Mouse (Mus musculus): ENCODE data around the gene Rapgef4. TPM values are rescaled to one million over a fixed set of nuclear protein-coding genes. Genes with fewer than 3 reads are reported as not detected.

Gene Rapgef4
- polyA plus RNA-seq, 1 experiment, result 20.4 TPM

DNA sequence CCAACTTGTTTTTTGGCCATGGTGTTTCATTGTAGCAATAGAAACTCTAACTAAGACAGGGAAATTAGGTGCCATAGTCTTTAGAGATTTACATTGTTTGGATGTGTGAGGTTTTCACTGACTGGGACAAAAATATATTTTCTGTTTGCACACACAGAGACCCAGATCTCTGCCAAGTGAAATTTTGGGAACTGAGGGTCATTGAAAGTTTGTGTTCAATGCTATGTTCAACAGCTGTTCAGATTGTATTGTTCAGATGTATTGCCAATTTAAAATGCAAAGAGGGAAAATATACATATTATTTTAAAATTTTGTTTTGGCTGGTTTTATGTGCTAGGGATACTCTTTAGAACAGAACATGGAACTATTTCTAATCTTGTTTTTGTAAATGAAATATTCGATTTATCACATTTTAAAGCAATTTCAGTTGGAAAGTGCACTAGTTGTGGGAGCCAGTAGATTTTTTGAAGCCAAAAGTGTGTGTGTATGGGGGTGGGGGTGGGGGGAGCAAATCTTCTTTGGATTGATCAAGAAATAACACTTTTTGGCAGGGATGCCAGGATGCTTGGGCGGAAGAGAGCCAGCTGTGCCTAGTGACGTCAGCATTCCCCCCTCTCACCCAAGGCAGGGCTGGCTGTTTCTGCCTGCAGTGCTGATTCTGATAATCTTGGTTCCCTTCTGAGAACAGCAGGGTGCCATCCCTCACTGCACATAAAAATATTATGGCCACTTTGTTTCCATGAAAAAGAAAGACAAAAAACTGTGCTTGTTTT, 28.6 kb downstream of the Rapgef4 start:
- peak; percentile 72 for DNase-seq (ENCODE audit: low read depth)
- no peak for TF ChIP-seq POLR2A (IDR thresholded peaks at IDR 0.05; ENCODE audit: borderline replicate concordance, extremely low read depth, insufficient read depth, insufficient read length, poor library complexity, severe bottlenecking)
- no peak for TF ChIP-seq CTCF (IDR thresholded peaks at IDR 0.05; ENCODE audit: borderline replicate concordance, extremely low read depth, insufficient read depth, insufficient read length)

DNA sequence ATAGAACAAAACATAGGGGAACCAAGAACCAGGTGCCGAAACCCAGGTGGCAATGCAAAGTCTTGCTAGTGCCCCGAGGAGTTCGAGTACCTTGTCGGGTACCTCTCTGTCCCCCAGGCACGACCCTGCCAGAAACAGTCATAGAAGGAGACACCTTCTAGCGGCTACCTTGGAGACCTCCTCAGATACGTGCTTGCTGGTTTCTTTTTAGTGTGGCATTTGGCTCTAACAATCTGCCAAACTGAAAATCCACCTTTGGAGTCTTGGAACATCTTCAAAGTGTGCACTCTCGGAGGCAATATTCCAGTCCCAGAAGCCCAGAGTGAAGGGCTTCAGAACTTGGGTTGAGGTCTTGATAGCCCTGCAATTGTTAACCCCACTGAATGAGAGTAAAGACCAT, 34.3 kb downstream of the Rapgef4 start:
- DNase-seq (ENCODE audit: low read depth), result no peak
- no peak for TF ChIP-seq POLR2A (IDR thresholded peaks at IDR 0.05; ENCODE audit: borderline replicate concordance, extremely low read depth, insufficient read depth, insufficient read length, poor library complexity, severe bottlenecking)
- no peak for TF ChIP-seq CTCF (IDR thresholded peaks at IDR 0.05; ENCODE audit: borderline replicate concordance, extremely low read depth, insufficient read depth, insufficient read length)

DNA sequence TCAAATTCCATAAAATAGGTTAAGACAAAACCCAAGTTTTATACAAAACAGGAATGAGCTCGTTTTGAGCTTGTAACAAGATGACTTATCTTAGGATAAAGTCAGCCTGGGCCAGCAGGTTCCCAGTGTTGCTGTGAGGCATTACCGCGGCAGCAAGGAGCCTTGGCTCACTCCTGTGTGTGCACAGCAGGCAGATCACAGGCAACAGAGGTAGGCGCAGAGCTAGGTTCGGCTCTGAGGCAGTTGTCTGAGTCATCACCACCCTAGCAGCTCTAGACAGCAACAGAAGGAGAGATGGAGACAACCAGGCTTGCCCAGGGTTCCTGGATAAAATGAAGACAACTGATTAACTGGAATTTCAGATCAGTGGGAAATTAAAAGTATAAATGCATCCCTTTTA, 35.0 kb downstream of the Rapgef4 start:
- TF ChIP-seq POLR2A (IDR thresholded peaks at IDR 0.05; ENCODE audit: borderline replicate concordance, extremely low read depth, insufficient read depth, insufficient read length, poor library complexity, severe bottlenecking) (no peak), CTCF (IDR thresholded peaks at IDR 0.05; ENCODE audit: borderline replicate concordance, extremely low read depth, insufficient read depth, insufficient read length) (no peak)
- no peak for DNase-seq (ENCODE audit: low read depth)

- TF ChIP-seq POLR2A (IDR thresholded peaks at IDR 0.05; ENCODE audit: borderline replicate concordance, extremely low read depth, insufficient read depth, insufficient read length, poor library complexity, severe bottlenecking) (no peak), CTCF (IDR thresholded peaks at IDR 0.05; ENCODE audit: borderline replicate concordance, extremely low read depth, insufficient read depth, insufficient read length) (no peak)
- no peak for DNase-seq (ENCODE audit: low read depth)
Observed at GRCm38 (mm10) chr2:72017168-72017567, 36.1 kb downstream of the Rapgef4 start.

DNA sequence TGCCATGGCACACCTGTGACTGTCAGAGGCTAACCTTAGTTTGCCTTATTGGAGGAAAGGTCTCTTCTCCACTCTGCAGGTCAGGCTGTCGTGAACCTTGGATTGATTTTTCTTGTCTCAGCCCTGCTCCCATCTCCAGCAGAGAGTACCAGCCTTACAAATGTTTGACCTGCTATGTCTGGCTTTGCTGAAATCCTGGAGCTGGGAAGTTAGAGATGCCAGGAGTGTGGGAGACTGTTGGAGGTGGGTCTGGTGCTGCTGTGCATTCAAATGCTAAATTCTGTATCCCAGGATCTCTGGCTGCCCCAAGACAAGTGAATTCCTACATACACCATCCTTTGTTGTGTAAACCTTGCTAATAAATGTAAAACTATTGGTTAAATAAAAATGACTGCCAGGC, 37.7 kb downstream of the Rapgef4 start:
- no peak for TF ChIP-seq CTCF (IDR thresholded peaks at IDR 0.05; ENCODE audit: borderline replicate concordance, extremely low read depth, insufficient read depth, insufficient read length)
- TF ChIP-seq POLR2A (IDR thresholded peaks at IDR 0.05; ENCODE audit: borderline replicate concordance, extremely low read depth, insufficient read depth, insufficient read length, poor library complexity, severe bottlenecking), result no peak
- no peak for DNase-seq (ENCODE audit: low read depth)

GRCm38 (mm10) chr2:72020755-72021154, 39.7 kb downstream of the Rapgef4 start:
- no peak for DNase-seq (ENCODE audit: low read depth)
- TF ChIP-seq POLR2A (IDR thresholded peaks at IDR 0.05; ENCODE audit: borderline replicate concordance, extremely low read depth, insufficient read depth, insufficient read length, poor library complexity, severe bottlenecking) (no peak), CTCF (IDR thresholded peaks at IDR 0.05; ENCODE audit: borderline replicate concordance, extremely low read depth, insufficient read depth, insufficient read length) (no peak)

GRCm38 (mm10) chr2:72021440-72021839, 40.4 kb downstream of the Rapgef4 start:
- no peak for DNase-seq (ENCODE audit: low read depth)
- no peak for TF ChIP-seq CTCF (IDR thresholded peaks at IDR 0.05; ENCODE audit: borderline replicate concordance, extremely low read depth, insufficient read depth, insufficient read length)
- no peak for TF ChIP-seq POLR2A (IDR thresholded peaks at IDR 0.05; ENCODE audit: borderline replicate concordance, extremely low read depth, insufficient read depth, insufficient read length, poor library complexity, severe bottlenecking)

GRCm38 (mm10) chr2:72021845-72022244, 40.8 kb downstream of the Rapgef4 start:
- TF ChIP-seq CTCF (IDR thresholded peaks at IDR 0.05; ENCODE audit: borderline replicate concordance, extremely low read depth, insufficient read depth, insufficient read length) (peak; percentile 11; the same call in 1 of the 2 replicates), POLR2A (IDR thresholded peaks at IDR 0.05; ENCODE audit: borderline replicate concordance, extremely low read depth, insufficient read depth, insufficient read length, poor library complexity, severe bottlenecking) (no peak)
- peak; percentile 82 for DNase-seq (ENCODE audit: low read depth)

DNA sequence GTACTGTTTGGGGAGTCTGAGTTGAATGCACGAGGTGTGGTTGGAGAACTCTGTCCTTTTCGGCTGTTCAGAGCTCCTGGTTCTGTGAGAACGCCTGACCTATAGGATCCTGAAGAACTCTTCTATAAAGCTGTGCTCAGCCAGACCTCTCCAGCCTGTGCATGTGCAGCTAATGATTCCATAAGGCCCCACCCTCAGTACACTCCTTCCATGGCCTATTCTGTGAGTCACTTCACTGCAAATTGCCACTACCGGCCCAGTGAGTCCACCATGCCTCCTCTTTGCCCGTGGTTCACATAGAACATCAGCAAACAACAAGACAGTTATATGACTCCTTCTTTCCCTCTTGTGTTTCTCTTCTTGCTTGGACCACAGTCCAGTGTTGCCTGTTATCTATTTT, 42.8 kb downstream of the Rapgef4 start:
- no peak for TF ChIP-seq CTCF (IDR thresholded peaks at IDR 0.05; ENCODE audit: borderline replicate concordance, extremely low read depth, insufficient read depth, insufficient read length)
- TF ChIP-seq POLR2A (IDR thresholded peaks at IDR 0.05; ENCODE audit: borderline replicate concordance, extremely low read depth, insufficient read depth, insufficient read length, poor library complexity, severe bottlenecking), result no peak
- no peak for DNase-seq (ENCODE audit: low read depth)

GRCm38 (mm10) chr2:72025660-72026059, 44.6 kb downstream of the Rapgef4 start:
- TF ChIP-seq POLR2A (IDR thresholded peaks at IDR 0.05; ENCODE audit: borderline replicate concordance, extremely low read depth, insufficient read depth, insufficient read length, poor library complexity, severe bottlenecking), result no peak
- TF ChIP-seq CTCF (IDR thresholded peaks at IDR 0.05; ENCODE audit: borderline replicate concordance, extremely low read depth, insufficient read depth, insufficient read length), result no peak
- no peak for DNase-seq (ENCODE audit: low read depth)

DNA sequence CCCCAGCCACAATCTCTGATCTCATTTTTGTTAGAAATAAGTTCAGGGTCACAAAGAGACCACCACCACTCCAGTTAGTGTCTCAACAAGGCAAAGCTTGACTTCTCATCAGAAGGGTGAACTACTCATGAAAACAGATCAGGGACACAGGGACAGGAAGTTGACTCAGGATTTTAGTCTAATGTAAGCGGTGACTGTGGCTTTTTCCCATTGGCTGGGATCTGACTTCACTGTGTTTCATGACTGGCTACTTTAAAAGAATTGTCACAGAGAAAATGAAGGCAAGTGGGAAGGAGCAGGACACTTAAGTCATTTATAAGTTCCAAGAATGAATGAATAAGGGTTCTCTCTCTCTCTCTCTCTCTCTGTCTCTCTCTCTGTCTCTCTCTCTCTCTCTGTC, 45.5 kb downstream of the Rapgef4 start:
- TF ChIP-seq CTCF (IDR thresholded peaks at IDR 0.05; ENCODE audit: borderline replicate concordance, extremely low read depth, insufficient read depth, insufficient read length), result no peak
- TF ChIP-seq POLR2A (IDR thresholded peaks at IDR 0.05; ENCODE audit: borderline replicate concordance, extremely low read depth, insufficient read depth, insufficient read length, poor library complexity, severe bottlenecking), result no peak
- no peak for DNase-seq (ENCODE audit: low read depth)

GRCm38 (mm10) chr2:72029081-72029480, 48.0 kb downstream of the Rapgef4 start:
- TF ChIP-seq CTCF (IDR thresholded peaks at IDR 0.05; ENCODE audit: borderline replicate concordance, extremely low read depth, insufficient read depth, insufficient read length), result no peak
- TF ChIP-seq POLR2A (IDR thresholded peaks at IDR 0.05; ENCODE audit: borderline replicate concordance, extremely low read depth, insufficient read depth, insufficient read length, poor library complexity, severe bottlenecking), result no peak
- DNase-seq (ENCODE audit: low read depth), result no peak

Data from brain, embryonic 14.5 days (tissue).